Mouse (Mus musculus) retina, embryonic 14.5 days (tissue): Measurements from ENCODE around the gene Gria3.

Experiments
- DNase-seq: peaks from one replicate; pipeline ENCODE4 v3.0.0-alpha.2; 2015; ENCODE audit warnings: low spot score

Gria3 gene

DNA sequence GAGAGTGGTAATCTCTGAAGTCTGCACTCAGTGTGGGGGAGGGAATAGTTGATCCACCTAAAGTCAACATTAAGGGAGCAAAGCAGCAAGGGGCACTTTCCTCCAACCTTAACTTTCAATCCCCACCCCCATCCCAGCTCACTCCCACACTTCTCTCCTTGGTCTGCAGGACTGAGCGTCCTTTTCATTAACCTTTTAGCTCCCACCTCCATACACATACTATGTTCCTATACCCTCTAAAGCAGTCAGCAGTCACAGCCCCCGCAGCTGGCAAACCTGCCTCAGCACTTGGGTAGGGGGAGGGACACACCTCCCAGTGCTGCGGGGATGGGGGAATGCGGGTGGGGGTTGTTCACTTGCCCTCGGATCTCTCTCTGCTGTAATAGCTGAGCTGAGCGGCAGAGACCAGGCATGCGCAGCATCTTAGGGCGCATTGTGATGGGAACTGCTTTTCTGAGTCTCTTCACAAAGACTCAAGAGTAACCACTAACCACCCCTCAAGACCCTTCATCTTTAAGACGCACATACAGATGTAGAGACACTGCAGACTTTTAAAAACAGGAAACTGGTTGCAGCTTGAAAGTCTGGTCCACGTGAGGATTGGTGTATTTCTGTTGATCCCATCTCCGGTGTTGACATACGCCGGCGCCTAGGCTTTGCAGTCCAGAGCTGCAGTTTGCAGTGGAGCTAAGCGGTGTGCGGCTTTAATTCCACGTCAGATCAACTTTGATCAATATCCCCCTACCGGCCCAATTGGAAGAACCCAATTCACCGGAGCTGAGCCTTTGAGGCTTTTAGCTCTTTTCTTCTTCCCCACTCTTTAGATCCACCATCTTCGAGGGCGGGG lies at the start of gene Gria3:
Gene Gria3, plus strand, starts transcription at position 797 of the 847 bp plus-strand sequence.
- DNase-seq = peak; percentile 46

DNA sequence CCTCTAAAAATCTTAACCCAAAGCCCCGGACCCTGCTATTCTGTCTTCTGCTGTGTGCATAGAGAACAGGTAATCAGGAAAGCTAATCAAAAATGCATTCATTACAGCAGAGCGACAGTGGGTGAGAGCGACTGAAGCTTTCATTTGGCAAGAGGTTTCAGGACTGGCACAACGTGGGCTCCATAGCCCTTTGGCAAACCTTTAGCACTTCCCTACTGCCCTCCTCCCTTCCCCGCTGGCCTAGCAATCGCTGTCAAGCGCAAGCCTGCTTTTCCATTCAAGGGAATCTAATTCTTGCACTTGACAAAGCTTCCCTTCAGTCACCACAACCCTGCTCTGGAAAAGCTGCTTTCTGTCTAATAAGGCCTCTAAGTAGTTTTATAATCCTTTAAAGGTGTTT lies 13.6 kb upstream of the Gria3 start:
- no peak for DNase-seq

DNA sequence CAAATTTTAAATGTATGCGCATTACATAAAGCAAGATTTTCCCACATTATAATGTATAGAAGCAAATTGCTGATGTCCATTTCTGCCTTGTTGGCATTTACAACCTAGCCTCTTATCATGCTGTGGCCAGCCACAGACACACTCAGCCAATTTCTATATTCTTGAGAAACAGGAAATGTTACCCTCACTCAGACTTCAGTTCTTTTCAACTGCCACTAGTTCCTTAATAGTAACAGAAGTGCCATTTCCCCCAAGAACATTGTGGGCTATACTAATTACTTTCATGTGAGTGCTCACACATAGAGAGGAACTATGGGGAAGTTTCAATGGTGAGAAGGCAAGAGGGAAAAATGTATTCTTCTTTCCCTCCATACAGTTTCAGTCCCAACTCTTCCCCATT lies 11.6 kb upstream of the Gria3 start:
- DNase-seq = no peak

DNA sequence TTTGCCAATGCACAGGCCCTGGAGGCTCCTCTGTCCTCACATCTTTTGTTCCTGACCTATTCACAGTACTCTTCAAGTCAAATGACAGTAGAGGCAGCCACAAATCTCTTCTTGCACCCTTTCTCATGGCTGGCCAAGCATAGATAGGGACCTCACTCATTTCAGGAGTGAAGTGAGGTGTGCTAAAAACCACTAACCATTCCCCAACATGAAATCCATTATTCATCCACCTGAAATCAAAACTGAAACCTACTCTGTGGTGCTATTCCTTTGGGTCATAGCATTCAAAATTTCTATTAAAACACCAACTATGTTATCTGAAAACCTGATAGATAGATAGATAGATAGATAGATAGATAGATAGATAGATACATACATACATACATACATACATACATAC lies 2.2 kb upstream of the Gria3 start:
- DNase-seq = no peak

DNA sequence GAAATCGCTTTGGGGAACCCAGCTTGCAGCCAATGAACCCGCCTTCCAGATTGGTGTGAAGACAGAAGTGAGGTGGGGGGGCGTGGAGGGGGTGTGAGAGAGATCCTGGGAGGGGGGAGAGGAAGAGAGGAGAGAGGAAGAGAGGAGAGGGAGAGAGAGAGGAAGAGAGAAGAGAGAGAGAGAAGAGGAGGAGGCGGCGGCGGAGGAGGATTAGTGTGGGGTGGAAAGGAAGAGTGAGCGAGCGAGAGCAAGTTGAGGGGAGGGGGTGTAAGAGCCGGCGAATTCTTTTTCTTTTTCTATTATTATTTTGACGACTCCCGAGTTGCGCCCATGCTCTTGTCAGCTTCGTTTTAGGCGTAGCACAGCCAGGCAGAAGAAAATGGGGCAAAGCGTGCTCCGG lies 532 bp downstream of the Gria3 start:
- no peak for DNase-seq

DNA sequence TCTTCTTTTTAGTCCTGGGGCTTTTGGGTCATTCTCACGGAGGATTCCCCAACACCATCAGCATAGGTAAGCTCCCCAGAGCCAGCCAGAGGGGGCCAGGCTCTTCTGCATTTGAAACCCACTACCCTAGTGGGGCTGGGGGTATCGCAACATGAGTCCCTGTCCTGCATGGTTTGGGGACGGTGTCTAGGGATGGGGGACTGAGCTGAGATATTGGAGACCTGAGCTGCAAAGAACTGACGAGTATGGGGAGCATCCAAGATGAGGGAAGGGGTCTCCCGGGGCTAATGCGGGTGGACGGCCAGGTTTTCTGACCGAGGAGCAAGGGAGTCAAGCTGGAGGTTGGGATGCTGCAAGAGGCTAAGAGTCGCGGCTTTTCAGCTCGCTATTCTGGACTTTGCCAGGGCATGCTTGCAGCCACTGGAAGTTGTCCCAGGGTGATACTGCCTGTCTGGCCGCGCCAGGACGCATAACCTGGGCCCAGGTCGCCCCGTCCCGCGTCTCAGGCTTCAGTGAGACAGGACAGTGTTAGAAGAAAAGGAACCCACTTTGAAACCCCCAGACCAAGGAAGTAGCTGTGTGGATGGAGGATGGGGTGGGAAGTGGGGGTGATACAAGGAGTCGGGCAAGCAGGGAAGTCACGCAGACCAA lies 1.1 kb downstream of the Gria3 start:
- DNase-seq = peak; percentile 16

DNA sequence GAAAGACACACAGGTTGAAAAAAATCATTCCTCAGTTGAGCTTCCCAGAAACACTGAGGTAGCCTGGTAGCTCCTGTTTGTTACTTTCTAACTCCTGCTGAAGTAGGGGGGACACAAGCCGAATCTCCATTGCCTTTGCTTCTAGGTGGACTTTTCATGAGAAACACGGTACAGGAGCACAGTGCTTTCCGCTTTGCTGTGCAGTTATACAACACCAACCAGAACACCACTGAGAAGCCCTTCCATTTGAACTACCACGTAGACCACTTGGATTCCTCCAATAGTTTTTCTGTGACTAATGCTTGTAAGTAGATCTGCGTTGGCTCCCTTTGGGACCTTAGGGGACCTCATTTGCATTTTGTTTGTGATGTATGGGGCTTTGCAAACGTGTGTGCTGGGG lies 2.0 kb downstream of the Gria3 start:
- no peak for DNase-seq

DNA sequence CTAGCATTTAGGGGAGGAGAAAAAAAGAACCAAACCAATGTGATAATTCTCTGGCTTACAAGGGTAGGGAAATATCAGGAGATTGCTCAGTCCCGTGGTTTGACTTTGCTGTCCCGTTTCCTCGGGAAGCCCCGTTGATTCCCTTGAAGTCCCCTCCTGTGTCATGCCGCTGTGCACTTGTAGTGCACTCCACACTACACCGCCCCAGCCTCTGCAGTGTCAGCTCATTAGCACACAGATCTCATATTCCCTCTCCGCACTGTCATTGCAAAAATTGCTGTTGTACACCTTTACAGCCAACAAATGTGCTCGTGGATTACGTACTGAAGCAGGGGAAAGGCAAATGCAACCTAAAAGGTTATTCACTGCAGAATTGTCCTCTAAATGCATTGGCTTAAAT lies 5.6 kb downstream of the Gria3 start:
- no peak for DNase-seq

DNA sequence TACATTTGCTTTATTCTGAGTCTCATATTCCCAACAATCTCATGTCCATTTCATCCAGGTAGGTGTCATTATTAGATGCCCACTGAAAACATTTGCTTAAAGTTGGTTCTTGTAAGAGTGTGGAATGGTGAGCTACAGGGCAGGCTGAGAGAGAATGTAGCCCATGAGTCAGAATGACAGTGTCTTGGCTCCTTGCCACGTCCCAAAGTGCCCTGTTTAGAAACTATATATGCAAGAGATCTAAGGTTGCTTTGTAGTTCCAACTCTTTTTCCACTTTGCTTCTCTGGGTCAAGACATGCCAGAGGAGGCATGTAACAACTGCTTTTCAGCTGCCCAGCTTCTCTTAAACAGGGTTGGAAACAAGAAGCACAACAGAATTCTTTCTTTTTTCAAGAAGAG lies 9.1 kb downstream of the Gria3 start:
- DNase-seq = no peak

DNA sequence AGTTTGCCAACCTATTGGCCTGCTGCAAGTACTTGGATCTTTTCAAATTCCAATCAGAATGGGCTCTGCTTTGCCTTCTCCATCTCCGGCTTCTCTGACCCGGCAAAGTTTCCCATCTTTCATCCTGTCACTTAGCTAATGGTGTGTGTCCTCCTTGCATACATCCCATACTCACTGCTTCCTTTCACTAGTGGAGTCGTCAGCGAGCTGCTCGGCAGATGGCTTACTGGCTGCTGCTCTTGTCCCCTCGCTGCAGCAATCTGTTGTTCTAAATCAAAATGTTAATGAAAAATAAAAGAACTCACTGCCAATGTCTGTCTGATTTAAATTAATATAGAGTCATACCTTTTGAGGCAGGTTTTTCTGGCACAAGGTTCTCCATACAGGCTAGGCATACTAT lies 25.0 kb downstream of the Gria3 start:
- no peak for DNase-seq

DNA sequence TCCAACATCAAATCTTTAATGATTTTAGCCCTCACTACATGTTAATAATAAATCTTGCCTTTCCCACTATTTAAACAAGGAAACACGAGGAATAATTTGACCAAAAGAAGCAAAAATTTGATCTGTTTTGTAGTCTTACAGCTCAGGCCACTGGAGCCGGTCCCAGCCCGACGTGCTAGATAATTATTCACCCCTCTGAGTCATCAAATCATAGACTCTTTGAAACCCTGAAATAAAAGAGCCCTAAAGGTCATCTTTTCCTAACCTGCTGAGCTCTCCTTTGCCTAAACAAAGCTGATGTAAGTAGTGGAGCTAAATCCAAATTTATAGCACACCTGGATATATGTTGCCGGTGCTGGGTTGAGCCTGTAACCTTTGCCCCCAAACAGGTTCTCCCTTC lies 27.4 kb downstream of the Gria3 start:
- DNase-seq = no peak

DNA sequence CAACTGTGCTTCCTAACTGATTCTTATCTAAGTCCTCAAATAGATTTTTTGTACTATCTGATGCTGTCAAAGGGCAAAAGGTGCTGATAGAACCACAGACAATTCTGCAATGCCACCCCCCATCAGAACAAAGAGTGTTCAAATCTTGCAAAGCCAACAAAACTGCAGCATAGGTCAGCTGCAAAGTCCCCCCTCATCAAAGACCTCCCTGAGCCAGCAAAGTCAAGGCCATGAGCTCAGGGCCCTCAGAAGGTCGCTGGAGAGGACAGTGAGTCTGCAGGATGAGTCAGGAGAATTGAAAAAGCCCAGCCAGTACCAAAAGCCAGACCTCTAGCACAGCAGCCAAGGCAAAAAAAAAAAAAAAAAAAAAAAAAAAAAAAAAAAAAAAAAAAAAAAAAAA lies 34.9 kb downstream of the Gria3 start:
- DNase-seq = no peak

DNA sequence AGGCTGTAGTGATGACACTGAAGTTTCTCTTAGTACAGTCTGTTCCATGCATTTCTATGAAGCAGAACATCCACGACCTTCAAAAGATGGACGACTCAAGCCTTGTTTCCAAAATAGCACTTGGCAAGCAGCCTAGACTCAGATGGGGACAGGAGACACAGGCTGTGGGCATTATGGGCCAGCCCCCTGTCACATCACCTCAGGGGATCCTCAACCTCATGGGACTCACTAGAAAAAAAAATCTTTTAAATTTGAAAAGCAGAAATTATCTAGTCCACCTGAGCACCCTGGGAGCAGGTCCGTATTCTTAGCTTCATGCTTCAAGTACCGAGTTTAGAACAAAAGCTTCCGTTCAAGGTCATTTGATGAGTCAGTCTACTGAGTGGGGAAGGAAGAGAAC lies 38.2 kb downstream of the Gria3 start:
- DNase-seq = no peak

DNA sequence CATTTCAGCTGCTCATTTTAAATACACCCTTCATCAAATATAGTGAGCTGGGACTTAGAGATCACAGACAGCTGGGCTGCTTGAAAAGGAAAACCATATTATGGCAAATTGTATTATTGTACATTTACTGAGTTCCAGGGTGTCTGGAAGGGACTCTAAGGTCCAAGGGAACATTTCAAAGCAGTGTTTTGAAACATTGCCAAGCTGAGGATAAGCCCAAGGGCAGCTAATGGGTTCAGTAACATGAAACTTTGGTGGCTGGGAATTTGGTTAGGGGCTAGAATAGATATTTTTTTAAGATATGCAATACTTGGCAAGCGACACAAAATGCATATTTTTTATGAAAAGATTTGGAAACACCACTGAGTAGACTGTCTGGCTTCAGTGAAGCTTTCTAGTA lies 48.2 kb downstream of the Gria3 start:
- DNase-seq = no peak

DNA sequence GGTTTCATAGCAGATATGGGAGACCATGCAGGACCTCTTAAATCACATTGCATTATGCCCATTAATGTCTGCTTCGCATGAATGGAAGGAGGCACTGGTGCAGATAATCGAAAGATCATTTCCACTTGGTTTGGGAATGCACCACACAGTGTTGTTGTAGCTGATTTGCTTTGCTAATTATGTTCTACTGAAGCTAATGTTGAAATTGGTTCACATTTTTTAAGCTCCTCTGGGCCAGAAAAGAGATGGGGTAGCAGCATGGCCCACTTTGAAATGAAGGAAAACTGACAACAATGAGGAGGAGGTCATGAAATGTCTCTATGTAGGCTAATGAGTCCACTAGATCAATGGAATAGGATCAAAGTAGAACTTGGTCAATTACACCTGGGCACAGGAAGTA lies 76.8 kb downstream of the Gria3 start:
- peak; percentile 51 for DNase-seq

DNA sequence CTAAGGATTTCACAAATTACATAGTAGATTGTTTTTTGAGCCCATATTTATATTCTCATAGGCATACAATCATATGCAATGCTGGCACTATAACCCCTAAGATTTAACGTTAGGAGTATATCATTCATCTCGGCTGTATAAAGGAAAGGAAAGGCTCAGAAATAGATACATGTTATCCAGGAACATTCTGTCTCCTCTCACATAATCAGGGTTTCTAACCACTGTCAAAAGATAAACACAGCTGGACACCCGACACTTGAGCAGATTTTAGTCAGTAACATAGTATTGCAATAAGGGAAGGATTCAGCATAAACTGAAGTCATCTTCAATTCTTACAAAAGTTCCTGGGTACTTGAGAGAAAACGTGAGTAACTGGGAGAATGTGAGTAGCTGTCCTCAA lies 95.9 kb downstream of the Gria3 start:
- no peak for DNase-seq

DNA sequence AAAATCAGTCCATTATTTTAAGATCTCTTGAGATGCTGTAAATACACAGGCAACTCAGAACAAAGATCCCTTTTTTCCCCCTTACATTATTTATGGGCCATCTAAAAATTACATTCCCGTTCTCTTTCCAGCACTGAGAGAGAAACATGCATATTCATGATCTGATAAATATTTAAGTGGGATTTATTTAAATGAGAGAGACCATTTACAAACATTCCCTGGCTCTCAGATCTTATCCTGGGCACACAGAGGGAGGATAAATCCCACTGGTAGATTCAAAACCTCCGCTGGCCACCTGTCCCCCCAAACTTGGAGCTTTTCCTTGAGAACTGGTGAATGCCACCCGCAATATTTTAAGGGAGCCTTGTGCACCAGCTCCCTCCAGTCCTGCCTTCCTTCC lies 104.7 kb downstream of the Gria3 start:
- DNase-seq = no peak

DNA sequence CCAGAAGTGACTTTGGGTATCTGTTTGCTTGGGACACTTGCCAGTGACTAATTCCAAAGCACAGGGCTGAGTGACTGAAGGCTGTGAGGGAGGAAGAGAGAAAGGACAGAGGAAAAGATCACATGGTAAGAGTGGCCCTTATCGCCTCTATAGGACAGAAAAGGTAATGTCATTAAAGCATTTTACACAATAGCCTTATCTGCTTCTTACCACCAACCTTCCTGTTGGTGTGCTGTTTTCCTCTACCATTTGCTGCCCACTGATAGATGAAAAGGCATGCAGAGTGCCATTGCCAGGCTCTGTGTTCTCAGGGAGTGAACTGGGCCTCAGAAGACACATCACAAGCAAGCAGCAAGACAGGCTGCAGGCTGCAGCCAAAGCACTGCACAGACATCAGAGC lies 107.3 kb downstream of the Gria3 start:
- DNase-seq = no peak

DNA sequence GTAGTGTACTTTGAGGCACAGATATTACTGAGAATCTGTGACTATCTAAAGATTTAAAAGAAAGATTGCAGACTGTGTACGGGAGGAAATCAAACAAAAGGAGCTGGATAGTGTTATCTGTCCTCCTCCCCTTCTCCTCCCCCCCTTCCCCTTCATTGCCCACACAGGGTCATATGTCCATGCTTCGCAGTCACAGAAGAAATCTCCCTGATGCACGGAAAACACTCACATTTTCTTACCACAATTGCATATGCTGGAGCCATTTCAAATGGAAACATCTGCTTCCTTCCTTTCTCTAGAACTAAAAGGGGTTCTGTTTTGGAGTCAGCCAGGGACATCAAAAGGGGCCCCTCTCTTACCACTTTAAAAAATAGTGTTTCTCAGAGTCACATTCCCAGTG lies 114.3 kb downstream of the Gria3 start:
- no peak for DNase-seq

DNA sequence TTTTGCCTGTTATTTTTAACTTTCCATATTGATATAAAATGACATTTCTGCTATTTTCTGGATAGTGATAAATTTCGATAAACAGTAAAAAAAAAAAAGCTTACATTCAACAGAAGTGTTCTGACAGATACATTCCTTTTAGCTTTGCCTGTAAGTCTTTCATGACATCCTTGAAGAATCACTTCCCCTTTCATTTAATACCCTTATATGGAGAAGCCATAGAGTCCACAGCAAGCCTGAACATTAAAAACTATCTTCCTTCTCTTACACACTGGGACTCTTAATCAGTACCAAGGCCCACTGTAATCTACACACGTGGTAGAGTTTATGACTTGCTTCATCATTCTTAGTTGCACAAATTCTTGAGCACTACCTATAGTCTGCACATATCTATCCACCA lies 131.9 kb downstream of the Gria3 start:
- DNase-seq = no peak

DNA sequence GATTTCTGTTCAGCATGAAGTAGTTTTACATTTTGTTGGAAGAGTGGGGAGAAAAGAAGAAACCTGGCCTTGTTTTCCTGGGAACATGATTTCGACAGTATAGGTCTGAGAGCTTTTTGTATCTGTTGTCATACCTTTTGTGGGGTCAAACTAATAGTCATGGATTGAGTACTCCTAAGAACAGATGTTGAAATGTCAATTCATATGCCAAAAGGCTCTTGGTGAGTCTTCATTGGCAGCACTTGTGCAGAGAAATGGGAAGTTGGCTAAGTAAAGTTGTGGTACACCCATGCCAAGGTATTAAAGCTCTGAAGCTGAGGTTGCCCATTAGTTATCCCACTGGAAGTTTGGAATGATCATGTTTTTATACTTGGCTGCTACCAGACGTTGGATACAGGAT lies 135.2 kb downstream of the Gria3 start:
- no peak for DNase-seq

DNA sequence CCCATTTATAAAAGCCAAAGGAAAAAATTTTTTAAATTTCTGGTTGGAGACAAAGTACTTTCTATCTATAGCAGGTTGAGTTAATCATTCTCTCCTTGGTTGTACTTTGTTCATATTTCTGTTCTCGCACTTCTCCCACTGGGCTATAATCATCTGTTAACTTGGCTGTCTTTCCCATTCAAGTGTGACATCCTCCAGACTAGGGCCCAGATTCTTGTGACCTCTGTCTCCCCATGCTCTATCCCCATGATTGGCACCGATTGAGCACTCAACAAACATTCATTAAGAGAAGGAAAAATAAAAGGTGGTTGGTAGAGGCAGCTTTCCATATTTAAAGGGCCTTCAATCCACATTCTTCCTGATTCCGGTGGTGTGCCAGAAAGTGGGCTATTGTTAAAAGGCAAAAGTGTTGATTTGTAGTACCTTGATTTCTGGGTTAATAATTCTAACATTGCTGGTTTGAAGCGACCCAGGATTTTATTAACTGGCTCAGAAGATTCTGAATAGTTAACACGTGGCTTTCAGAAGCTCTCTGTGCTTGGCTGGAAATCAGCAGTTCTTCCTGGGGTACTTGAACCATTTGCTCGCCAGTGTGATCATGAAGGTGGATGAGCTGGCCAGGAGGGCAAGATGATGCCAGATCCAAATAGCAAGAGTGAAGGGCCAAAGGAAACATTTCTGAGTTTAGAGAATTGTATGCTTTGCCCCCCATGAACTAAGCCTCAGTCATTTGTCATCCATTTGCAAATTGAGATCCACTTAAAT lies 161.8 kb downstream of the Gria3 start:
- no peak for DNase-seq

DNA sequence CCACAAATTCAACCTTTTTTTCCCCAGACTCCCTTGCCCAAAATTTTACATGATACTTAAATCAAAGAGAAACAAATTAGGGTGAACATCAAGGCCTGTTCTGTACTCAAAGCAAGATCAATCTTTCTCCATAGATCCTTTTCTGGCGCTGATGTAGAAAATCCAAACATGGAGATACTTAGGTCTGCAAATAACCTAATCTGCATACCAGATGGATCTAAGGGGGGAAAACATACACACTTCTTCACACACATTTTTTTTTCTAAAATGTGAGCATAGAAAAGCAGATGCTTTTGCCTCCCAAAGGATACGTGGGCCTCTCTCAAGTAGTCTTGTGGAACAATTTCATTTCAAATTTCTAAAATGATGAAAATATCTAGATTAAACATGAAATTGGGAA lies 164.2 kb downstream of the Gria3 start:
- DNase-seq = no peak
